Mouse (Mus musculus) hindbrain, postnatal 0 days (tissue): ENCODE measurements at regions not wholly inside any gene's neighbourhood (a gene's known extent, or its start where the extent isn't known, plus 50 kb on each side); places are given as distances from the start of the nearest gene placed in this dataset.

ENCODE experiments used
- ATAC-seq: fragments of 200-750 bp; cut with Nextera tagmentation; 2 replicates; pipeline ENCODE4 v1.8.0; 2017; ENCODE audit warnings: mild to moderate bottlenecking, moderate TSS enrichment, moderate library complexity
- DNase-seq: peaks from one replicate; pipeline ENCODE4 v3.0.0-alpha.2; 2015; ENCODE audit warnings: low spot score
- H3K27ac ChIP-seq: fragments of 300-500 bp; sonication (generic); 2 replicates; pipeline ENCODE4 v1.5.1; 2014; ENCODE audit warnings: mild to moderate bottlenecking
- H3K27me3 ChIP-seq: fragments of 300-500 bp; sonication (generic); 2 replicates; pipeline ENCODE4 v1.6.1; 2014; ENCODE audit warnings: low read length, mixed read lengths; ENCODE audit not compliant: insufficient read depth
- H3K36me3 ChIP-seq: fragments of 300-500 bp; sonication (generic); 2 replicates; pipeline ENCODE4 v1.6.1; 2014; ENCODE audit warnings: low read length, mixed read lengths; ENCODE audit not compliant: insufficient read depth
- H3K4me1 ChIP-seq: fragments of 300-500 bp; sonication (generic); 2 replicates; pipeline ENCODE4 v1.6.1; 2014; ENCODE audit warnings: antibody characterized with exemption, low read length, mixed read lengths; ENCODE audit not compliant: insufficient read depth
- H3K4me2 ChIP-seq: fragments of 300-500 bp; sonication (generic); 2 replicates; pipeline ENCODE4 v1.6.1; 2014; ENCODE audit warnings: low read depth, mild to moderate bottlenecking, low read length, moderate library complexity, mixed read lengths
- H3K4me3 ChIP-seq: fragments of 300-500 bp; sonication (generic); 2 replicates; pipeline ENCODE4 v1.5.1; 2014; ENCODE audit warnings: low read length
- H3K9ac ChIP-seq: fragments of 300-500 bp; sonication (generic); replicated peaks from 2 replicates; pipeline ENCODE4 v1.6.1; 2014; ENCODE audit warnings: mild to moderate bottlenecking, low read length, moderate library complexity, mixed read lengths
- H3K9me3 ChIP-seq: fragments of 300-500 bp; sonication (generic); 2 replicates; pipeline ENCODE4 v1.6.1; 2016; ENCODE audit warnings: low read length, mixed read lengths
- CTCF ChIP-seq: IDR thresholded peaks from 2 replicates; pipeline ENCODE4 v1.5.1; 2016; ENCODE audit warnings: antibody characterized with exemption, control low read depth, low read depth
- WGBS: fragments of 180-500 bp; shearing (Covaris S2); extraction: QIAGEN DNeasy Blood & Tissue Kit; methylation state at CpG from one replicate; pipeline ENCODE4 v1.1.7; 2014; 5-methylcytosine and 5-hydroxymethylcytosine counted together

- no peaks in the 10 kb centered on the region for H3K27me3 ChIP-seq
- H3K4me1 ChIP-seq, result no peaks in the 10 kb centered on the region
- H3K9ac ChIP-seq, result no peak overlapping the region
- ATAC-seq (no peak), DNase-seq (no peak)
- H3K27ac ChIP-seq, result no peak overlapping the region
- H3K9me3 ChIP-seq, result no peaks in the 10 kb centered on the region
- H3K4me3 ChIP-seq, result no peak overlapping the region
- 77% methylated on average over 3 of the region's 3 CpGs for WGBS
- H3K4me2 ChIP-seq, result no peak overlapping the region
- H3K36me3 ChIP-seq, result no peaks in the 10 kb centered on the region
- TF ChIP-seq CTCF, result no peak
These were observed 153.8 kb upstream of the Asb5 start for GRCm38 (mm10) chr8:54375373-54376098.

GRCm38 (mm10) chr8:54380191-54380590 lies 149.2 kb upstream of the Asb5 start:
- H3K36me3 ChIP-seq, result no peaks in the 10 kb centered on the region
- H3K9me3 ChIP-seq, result no peaks in the 10 kb centered on the region
- H3K27me3 ChIP-seq, result no peaks in the 10 kb centered on the region
- H3K4me1 ChIP-seq, result no peaks in the 10 kb centered on the region
- WGBS, result 65% methylated on average over 2 of the region's 2 CpGs
- no peak overlapping the region for H3K27ac ChIP-seq
- no peak overlapping the region for H3K9ac ChIP-seq
- DNase-seq (no peak), ATAC-seq (no peak)
- H3K4me2 ChIP-seq, result no peak overlapping the region
- H3K4me3 ChIP-seq, result no peak overlapping the region
- TF ChIP-seq CTCF, result no peak

GRCm38 (mm10) chr8:54392866-54393265 lies 136.5 kb upstream of the Asb5 start:
- ATAC-seq, result no peak
- no peak for DNase-seq
- H3K4me1 ChIP-seq, result no peaks in the 10 kb centered on the region
- H3K4me3 ChIP-seq, result no peak overlapping the region
- TF ChIP-seq CTCF, result no peak
- H3K27ac ChIP-seq, result no peak overlapping the region
- H3K9me3 ChIP-seq, result no peaks in the 10 kb centered on the region
- no peaks in the 10 kb centered on the region for H3K36me3 ChIP-seq
- H3K27me3 ChIP-seq, result no peaks in the 10 kb centered on the region
- H3K9ac ChIP-seq, result no peak overlapping the region
- H3K4me2 ChIP-seq, result no peak overlapping the region

DNA sequence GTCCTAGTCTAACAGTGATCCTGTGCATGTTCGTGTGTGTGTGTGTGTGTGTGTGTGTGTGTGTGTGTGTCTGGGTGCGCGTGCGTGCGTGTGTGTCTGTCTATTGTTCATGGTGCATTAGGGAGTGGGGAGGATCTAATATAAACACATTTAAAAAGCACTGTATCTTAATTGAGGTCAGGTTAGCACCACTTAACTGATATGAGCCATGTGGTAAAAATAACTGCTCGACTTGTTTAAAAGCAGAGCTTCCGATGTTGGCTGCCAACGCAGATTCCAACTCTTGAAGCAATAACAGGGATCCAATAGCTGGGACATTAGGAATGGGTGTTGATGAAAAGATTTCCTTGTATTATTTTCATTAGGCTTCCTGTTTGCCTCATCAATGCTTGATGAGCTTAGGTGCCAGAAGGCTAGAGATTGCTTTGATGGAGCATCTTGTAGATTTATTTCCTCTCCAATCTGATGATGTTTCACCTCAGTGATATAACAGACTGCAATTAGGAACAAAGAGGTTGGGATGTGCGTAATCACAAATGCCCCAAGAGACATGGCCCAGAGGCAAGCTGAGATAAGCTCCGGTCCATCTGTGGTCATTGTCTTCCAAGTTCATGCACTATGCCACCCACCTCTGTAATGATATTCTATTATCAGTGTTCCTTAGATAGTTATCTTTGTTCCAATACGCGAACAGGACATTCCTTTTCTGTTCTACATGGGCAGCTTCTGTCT lies 135.7 kb upstream of the Asb5 start:
- no peak overlapping the region for H3K27ac ChIP-seq
- no peaks in the 10 kb centered on the region for H3K9me3 ChIP-seq
- no peak for DNase-seq
- H3K4me3 ChIP-seq, result no peak overlapping the region
- H3K36me3 ChIP-seq, result no peaks in the 10 kb centered on the region
- H3K4me2 ChIP-seq, result no peak overlapping the region
- TF ChIP-seq CTCF, result no peak
- 84% methylated on average over 12 of the region's 12 CpGs for whole genome bisulfite sequencing
- no peaks in the 10 kb centered on the region for H3K4me1 ChIP-seq
- H3K27me3 ChIP-seq, result no peaks in the 10 kb centered on the region
- ATAC-seq, result no peak
- H3K9ac ChIP-seq, result no peak overlapping the region

DNA sequence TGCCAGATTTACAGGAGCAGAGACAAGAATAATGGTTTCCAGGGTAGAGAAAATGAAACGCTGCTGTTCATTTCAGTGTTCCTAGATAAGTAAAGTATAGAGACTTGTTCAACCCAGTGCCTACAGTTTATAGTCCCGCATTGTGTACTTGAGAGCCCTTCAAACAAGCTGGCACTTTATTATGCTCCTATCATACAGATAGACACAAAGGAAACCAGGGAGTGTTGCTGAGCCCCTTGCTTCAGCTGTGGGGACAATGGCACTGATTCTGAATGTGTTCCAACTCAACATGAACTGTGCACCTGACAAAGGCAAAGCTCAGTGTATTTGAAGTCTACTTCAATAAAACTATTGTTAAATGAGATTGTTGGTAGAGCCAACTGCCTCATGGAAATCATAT lies 123.7 kb upstream of the Asb5 start:
- H3K9me3 ChIP-seq, result no peaks in the 10 kb centered on the region
- no peak overlapping the region for H3K4me3 ChIP-seq
- no peak overlapping the region for H3K9ac ChIP-seq
- H3K36me3 ChIP-seq, result no peaks in the 10 kb centered on the region
- ATAC-seq, result no peak
- no peak for TF ChIP-seq CTCF
- 50% methylated on average over 2 of the region's 2 CpGs for WGBS
- H3K27me3 ChIP-seq, result no peaks in the 10 kb centered on the region
- no peaks in the 10 kb centered on the region for H3K4me1 ChIP-seq
- no peak overlapping the region for H3K4me2 ChIP-seq
- no peak for DNase-seq
- H3K27ac ChIP-seq, result no peak overlapping the region

- Histone ChIP-seq H3K36me3 (no peaks in the 10 kb centered on the region), H3K27ac (no peak overlapping the region), H3K4me3 (no peak overlapping the region), H3K4me1 (no peaks in the 10 kb centered on the region), H3K4me2 (no peak overlapping the region), H3K9ac (no peak overlapping the region), H3K9me3 (no peaks in the 10 kb centered on the region), H3K27me3 (no peaks in the 10 kb centered on the region)
- ATAC-seq, result no peak
- 72% methylated on average over 4 of the region's 4 CpGs for WGBS
- no peak for DNase-seq
- TF ChIP-seq CTCF, result no peak
These were observed 115.1 kb upstream of the Asb5 start for GRCm38 (mm10) chr8:54414092-54414799.

- Histone ChIP-seq H3K4me2 (no peak overlapping the region), H3K4me1 (no peaks in the 10 kb centered on the region), H3K27me3 (no peaks in the 10 kb centered on the region), H3K4me3 (no peak overlapping the region), H3K27ac (no peak overlapping the region), H3K9ac (no peak overlapping the region), H3K9me3 (no peaks in the 10 kb centered on the region), H3K36me3 (no peaks in the 10 kb centered on the region)
- no peak for DNase-seq
- no peak for TF ChIP-seq CTCF
- no peak for ATAC-seq
- WGBS, result 90% methylated on average over 2 of the region's 2 CpGs
These were observed 112.7 kb upstream of the Asb5 start for GRCm38 (mm10) chr8:54416691-54417090.
